Mouse (Mus musculus): ENCODE data around the gene Unc80. TPM values are rescaled to one million over a fixed set of nuclear protein-coding genes. Genes with fewer than 3 reads are reported as not detected.
A peak's percentile ranks its signal among the peaks of the same experiment; 100 is the strongest.

The Unc80 gene
- total RNA-seq, 2 experiments from 2014 or later: not detected

GRCm38 (mm10) chr1:66700149-66700692, 232.1 kb downstream of the Unc80 start:
- intact Hi-C loops (cut with DNase I): loop anchor here (2.0 to 10.0 kb wide), 2 partner anchors 117 to 335 kb away; partner anchors contain the start of genes Kansl1l and Lancl1
- Histone ChIP-seq H3K27ac (peak overlapping the region; percentile 90), H3K4me3 (peak overlapping the region; percentile 87)
- DNase-seq: no peak
- no peak for TF ChIP-seq CTCF (IDR thresholded peaks at IDR 0.05)

- peak within 1 kb of the TSS; percentile 90 for H3K27ac ChIP-seq
- TF ChIP-seq CTCF (IDR thresholded peaks at IDR 0.05): no peak
- peak; percentile 97 for DNase-seq
- peak within 1 kb of the TSS; percentile 87 for H3K4me3 ChIP-seq
- intact Hi-C loops (cut with DNase I): loop anchor here (2.0 to 10.0 kb wide), 2 partner anchors 116 to 334 kb away; partner anchors contain the start of genes Kansl1l and Lancl1
Observed at GRCm38 (mm10) chr1:66700693-66701575, 232.8 kb downstream of the Unc80 start, which contains the start of gene Rpe. Gene Rpe, plus strand, starts transcription at chr1:66700831.

- intact Hi-C loops (cut with DNase I): loop anchor here (2.0 to 10.0 kb wide), 2 partner anchors 115 to 333 kb away; partner anchors contain the start of genes Kansl1l and Lancl1
- Histone ChIP-seq H3K4me3 (peak overlapping the region; percentile 87), H3K27ac (peak overlapping the region; percentile 90)
- DNase-seq: no peak
- TF ChIP-seq CTCF (IDR thresholded peaks at IDR 0.05): no peak
Observed at GRCm38 (mm10) chr1:66701576-66701940, 233.4 kb downstream of the Unc80 start.

- H3K27ac ChIP-seq: no peak overlapping the region
- TF ChIP-seq CTCF (IDR thresholded peaks at IDR 0.05): no peak
- no peak overlapping the region for H3K4me3 ChIP-seq
- no peak for DNase-seq
- intact Hi-C loops (cut with DNase I): loop anchor here (10.0 kb wide), 1 partner anchor 332 kb away; the partner anchor contains the start of gene Lancl1
Observed at GRCm38 (mm10) chr1:66702623-66703345, 234.6 kb downstream of the Unc80 start.

- Histone ChIP-seq H3K27ac (no peak overlapping the region), H3K4me3 (no peak overlapping the region)
- DNase-seq: no peak
- intact Hi-C loops (cut with DNase I): loop anchor here (10.0 kb wide), 1 partner anchor 330 kb away; the partner anchor contains the start of gene Lancl1
- TF ChIP-seq CTCF (IDR thresholded peaks at IDR 0.05): no peak
Observed at GRCm38 (mm10) chr1:66704523-66704922, 236.4 kb downstream of the Unc80 start.

- no peak for TF ChIP-seq CTCF (IDR thresholded peaks at IDR 0.05)
- Histone ChIP-seq H3K27ac (no peak overlapping the region), H3K4me3 (no peak overlapping the region)
- DNase-seq: no peak
- intact Hi-C loops (cut with DNase I): no loop called here
Observed at GRCm38 (mm10) chr1:66712859-66713258, 244.7 kb downstream of the Unc80 start.

GRCm38 (mm10) chr1:66730581-66730980, 262.4 kb downstream of the Unc80 start:
- no peak for DNase-seq
- no peak overlapping the region for H3K27ac ChIP-seq
- TF ChIP-seq CTCF (IDR thresholded peaks at IDR 0.05): no peak
- intact Hi-C loops (cut with DNase I): no loop called here
- no peak overlapping the region for H3K4me3 ChIP-seq

Other genes with a start within 250 kb of the Unc80 start
- gene Rpe, start 232.5 kb downstream of the Unc80 start, total RNA-seq (2021): 10 to 100 TPM in 1 of 2 experiments, 1 to 10 TPM in 1; 8.8 to 10.7 TPM